Mouse (Mus musculus): ENCODE measurements at regions not wholly inside any gene's neighbourhood (a gene's known extent, or its start where the extent isn't known, plus 50 kb on each side); places are given as distances from the start of the nearest gene placed in this dataset.

DNA sequence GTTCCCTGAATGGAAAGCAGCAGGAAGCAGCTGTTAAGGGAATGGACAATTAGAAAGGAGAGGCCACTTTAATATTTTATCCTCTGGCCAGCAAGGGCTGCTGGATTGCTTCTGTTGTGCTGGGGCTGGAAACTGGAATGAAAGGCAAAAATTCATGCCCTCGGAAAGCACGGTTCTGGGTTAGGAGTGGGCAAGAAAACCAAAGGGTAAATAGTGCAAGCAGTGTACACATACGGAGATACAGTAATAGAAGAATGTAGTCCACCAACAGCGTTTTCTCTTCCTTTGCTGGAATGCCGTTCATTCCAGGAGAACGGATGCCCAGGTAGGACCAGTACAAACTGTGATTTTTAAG, 50.8 kb upstream of the Zfr start:
- TF ChIP-seq CTCF (IDR thresholded peaks at IDR 0.05) = no peak
- Histone ChIP-seq H3K27ac (peak overlapping the region; percentile 77), H3K4me3 (peak overlapping the region; percentile 64)
- no peak for DNase-seq
- intact Hi-C loops (cut with DNase I) = no loop called here

GRCm38 (mm10) chr15:12066176-12066856, 51.3 kb upstream of the Zfr start:
- peak; percentile 85 for DNase-seq
- Histone ChIP-seq H3K27ac (peak overlapping the region; percentile 77), H3K4me3 (peak overlapping the region; percentile 64)
- intact Hi-C loops (cut with DNase I) = no loop called here
- TF ChIP-seq CTCF (IDR thresholded peaks at IDR 0.05) = no peak

DNA sequence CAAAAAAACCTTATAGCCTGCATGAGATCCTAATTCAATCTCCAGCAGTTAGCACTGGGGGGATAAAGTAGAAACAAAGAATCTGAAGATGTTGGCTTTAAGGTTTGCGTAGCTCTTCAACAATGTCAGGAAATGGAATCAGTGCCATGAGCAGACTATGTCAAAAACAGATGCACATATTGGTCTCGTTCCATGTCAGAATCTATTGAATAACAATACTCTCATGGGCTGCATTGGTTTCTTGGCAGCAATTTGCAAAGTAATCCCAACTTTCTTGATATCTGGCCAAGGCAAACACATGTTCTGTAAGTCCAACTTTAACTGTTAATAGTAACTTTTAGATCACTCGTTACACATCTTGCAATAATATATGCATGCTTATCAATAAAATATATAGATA, 58.1 kb upstream of the Sub1 start:
- DNase-seq = no peak
- TF ChIP-seq CTCF (IDR thresholded peaks at IDR 0.05) = no peak
- Histone ChIP-seq H3K4me3 (no peak overlapping the region), H3K27ac (0 out of 2 replicates have a peak overlapping the region, but pooled peaks have one; percentile 24)
- intact Hi-C loops (cut with DNase I) = no loop called here

DNA sequence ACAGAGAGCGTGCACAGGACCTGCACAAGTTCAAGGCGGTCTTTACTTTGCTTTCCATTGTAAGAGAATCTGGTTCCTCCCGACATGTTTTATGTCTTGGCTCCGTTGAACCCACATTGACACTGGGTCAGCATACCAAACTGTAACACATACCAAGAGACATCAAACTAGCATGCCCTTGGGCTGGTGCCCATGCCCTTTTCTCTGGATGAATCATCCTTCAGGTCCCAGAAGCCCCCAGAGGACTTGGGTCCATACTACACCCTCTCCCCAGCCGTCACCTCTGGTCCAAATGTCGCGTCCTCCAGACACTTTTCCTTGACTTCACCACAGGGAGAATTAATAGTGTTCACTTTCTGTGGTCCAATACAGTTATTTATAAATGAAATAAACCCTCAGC, 56.8 kb upstream of the Sub1 start:
- no peak for DNase-seq
- H3K27ac ChIP-seq = no peak overlapping the region
- intact Hi-C loops (cut with DNase I) = no loop called here
- no peak overlapping the region for H3K4me3 ChIP-seq
- TF ChIP-seq CTCF (IDR thresholded peaks at IDR 0.05) = no peak

GRCm38 (mm10) chr15:12048965-12049364, 52.2 kb upstream of the Sub1 start:
- DNase-seq = no peak
- Histone ChIP-seq H3K27ac (no peak overlapping the region), H3K4me3 (no peak overlapping the region)
- TF ChIP-seq CTCF (IDR thresholded peaks at IDR 0.05) = no peak
- intact Hi-C loops (cut with DNase I) = no loop called here

DNA sequence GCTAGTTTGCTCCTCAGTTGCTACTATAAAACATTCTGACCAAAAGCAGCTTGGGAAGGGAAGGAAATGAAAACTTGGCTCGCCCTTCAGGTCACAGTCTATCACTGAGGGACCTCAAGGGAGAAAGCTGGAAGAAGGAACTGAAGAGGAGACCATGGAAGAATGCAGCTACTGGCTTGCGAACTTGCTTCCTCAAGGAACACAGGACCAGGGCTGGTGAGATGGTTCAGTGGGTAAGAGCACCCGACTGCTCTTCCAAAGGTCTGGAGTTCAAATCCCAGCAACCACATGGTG, 51.4 kb upstream of the Sub1 start:
- no peak overlapping the region for H3K4me3 ChIP-seq
- no peak for TF ChIP-seq CTCF (IDR thresholded peaks at IDR 0.05)
- DNase-seq = no peak
- intact Hi-C loops (cut with DNase I) = no loop called here
- no peak overlapping the region for H3K27ac ChIP-seq

- intact Hi-C loops (cut with DNase I) = loop anchor here (1.0 kb wide), 1 partner anchor 21 kb away; no protein-coding TSS in a partner anchor
- peak; percentile 10; the same call in 1 of the 2 replicates for TF ChIP-seq CTCF (IDR thresholded peaks at IDR 0.05)
- no peak overlapping the region for H3K27ac ChIP-seq
- DNase-seq = no peak
- H3K4me3 ChIP-seq = no peak overlapping the region
These were observed 50.8 kb upstream of the Sub1 start for GRCm38 (mm10) chr15:12047349-12048213.

Data from gastrocnemius, adult 2 months (tissue).